Mouse (Mus musculus) small intestine, adult 2 months (tissue): ENCODE data around the gene Ccdc194. TPM values are rescaled to one million over a fixed set of nuclear protein-coding genes. Genes with fewer than 3 reads are reported as not detected.

Source experiments
- H3K27ac ChIP-seq: fragments of 200-500 bp; 2 replicates; pipeline ENCODE4 v1.5.1; 2012; ENCODE audit warnings: low read depth, low read length, control low read depth, inconsistent platforms; ENCODE audit not compliant: insufficient read depth
- H3K27me3 ChIP-seq: fragments of 200-500 bp; 2 replicates; pipeline ENCODE4 v1.6.1; 2012; ENCODE audit warnings: mild to moderate bottlenecking, moderate library complexity, low read length, inconsistent platforms; ENCODE audit not compliant: control insufficient read depth, insufficient read depth
- H3K36me3 ChIP-seq: fragments of 200-500 bp; 2 replicates; pipeline ENCODE4 v1.6.1; 2012; ENCODE audit warnings: mild to moderate bottlenecking, low read length, control low read depth, inconsistent platforms; ENCODE audit not compliant: control insufficient read depth, insufficient read depth
- H3K4me1 ChIP-seq: fragments of 200-500 bp; 2 replicates; pipeline ENCODE4 v1.6.1; 2012; ENCODE audit warnings: low read length, inconsistent platforms, mixed read lengths; ENCODE audit not compliant: control insufficient read depth, insufficient read depth, insufficient read length
- H3K4me3 ChIP-seq: fragments of 200-500 bp; 2 replicates; pipeline ENCODE4 v1.5.1; 2012; ENCODE audit warnings: low read depth, mild to moderate bottlenecking, control low read depth, inconsistent platforms, low read length, moderate library complexity
- CTCF ChIP-seq: fragments of 200-500 bp; IDR thresholded peaks from 2 replicates; pipeline ENCODE4 v1.5.1; 2012; ENCODE audit warnings: low read depth, mild to moderate bottlenecking, control low read depth, inconsistent platforms, low read length, moderate library complexity, mixed read lengths; ENCODE audit not compliant: insufficient replicate concordance, insufficient read length; ENCODE audit errors: extremely low read depth
- POLR2A ChIP-seq: fragments of 200-500 bp; IDR thresholded peaks from 2 replicates; pipeline ENCODE4 v1.6.1; 2012; ENCODE audit warnings: low read depth, mild to moderate bottlenecking, control low read depth, inconsistent platforms, low read length, moderate library complexity
- WGBS: fragments of 180-500 bp; shearing (Covaris S2); methylation state at CpG from one replicate; pipeline ENCODE4 v1.1.7; 2018; 5-methylcytosine and 5-hydroxymethylcytosine counted together
- polyA plus RNA-seq: library from polyadenylated mRNA; depleted of rRNA; stranded (reverse); fragments of >200 nt; gene quantifications from 2 replicates; pipeline ENCODE4 v1.2.3, GENCODE M21; 2012

The Ccdc194 gene
- polyA plus RNA-seq, 1 experiment: not detected

- Histone ChIP-seq H3K4me3 (peak overlapping the region; percentile 79), H3K4me1 (peaks cover 10% of the 10 kb centered on the region), H3K27me3 (no peaks in the 10 kb centered on the region), H3K36me3 (no peaks in the 10 kb centered on the region), H3K27ac (peak overlapping the region; percentile 84)
- no peak for TF ChIP-seq CTCF
- TF ChIP-seq POLR2A: 0 out of 2 replicates have a peak, but pooled peaks have one; percentile 6
- WGBS: 1% methylated on average over 51 of the region's 51 CpGs
Observed at GRCm38 (mm10) chr8:71569366-71570290, 44.1 kb upstream of the Ccdc194 start.

DNA sequence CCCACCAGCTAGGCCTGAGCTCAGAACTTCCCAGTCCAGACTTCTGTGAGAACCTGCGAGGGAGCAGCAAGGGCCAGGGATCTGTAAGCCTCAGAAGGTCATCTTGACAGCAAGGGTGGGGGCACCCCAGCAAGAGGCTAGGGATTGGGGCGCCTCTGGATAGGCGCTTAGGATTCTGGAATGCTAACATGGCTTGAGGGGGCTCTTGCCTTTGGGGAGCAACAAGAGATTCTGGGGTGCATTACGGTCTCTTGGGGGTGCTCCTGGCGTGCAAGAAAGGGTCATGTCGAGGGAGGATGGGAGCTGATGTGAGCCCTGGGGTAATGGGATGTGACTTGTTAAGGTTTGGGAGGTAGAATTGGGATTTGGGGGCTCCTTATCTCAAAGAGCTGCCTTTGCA lies 43.4 kb upstream of the Ccdc194 start:
- 29% methylated on average over 6 of the region's 6 CpGs for WGBS
- Histone ChIP-seq H3K4me3 (peak overlapping the region; percentile 79), H3K4me1 (peaks cover 10% of the 10 kb centered on the region), H3K36me3 (no peaks in the 10 kb centered on the region), H3K27me3 (no peaks in the 10 kb centered on the region), H3K27ac (no peak overlapping the region)
- no peak for TF ChIP-seq CTCF
- no peak for TF ChIP-seq POLR2A

GRCm38 (mm10) chr8:71568387-71568937 lies 43.0 kb upstream of the Ccdc194 start, which contains the start of gene Slc27a1:
TSS of gene Slc27a1 (plus strand) at chr8:71568882.
- peaks cover 10% of the 10 kb centered on the region for H3K4me1 ChIP-seq
- no peak for TF ChIP-seq POLR2A
- no peak for TF ChIP-seq CTCF
- peak within 1 kb of the TSS; percentile 79 for H3K4me3 ChIP-seq
- H3K36me3 ChIP-seq: no peaks in the 10 kb centered on the region
- H3K27me3 ChIP-seq: no peaks in the 10 kb centered on the region
- WGBS: 13% methylated on average over 13 of the region's 13 CpGs
- H3K27ac ChIP-seq: peak within 1 kb of the TSS; percentile 55

- Histone ChIP-seq H3K36me3 (no peaks in the 10 kb centered on the region), H3K27me3 (no peaks in the 10 kb centered on the region), H3K4me1 (peaks cover 12% of the 10 kb centered on the region), H3K27ac (no peak overlapping the region), H3K4me3 (no peak overlapping the region)
- TF ChIP-seq POLR2A: no peak
- no peak for TF ChIP-seq CTCF
- WGBS: 75% methylated on average over 7 of the region's 7 CpGs
Observed at GRCm38 (mm10) chr8:71567587-71567986, 42.1 kb upstream of the Ccdc194 start.

GRCm38 (mm10) chr8:71566501-71566900 lies 41.0 kb upstream of the Ccdc194 start, which contains the start of gene Nxnl1:
TSS of gene Nxnl1 (minus strand) at chr8:71566601.
- 0 out of 2 replicates have a peak, but pooled peaks cover 4% of the 10 kb centered on the region for H3K27me3 ChIP-seq
- H3K27ac ChIP-seq: no peak within 1 kb of the TSS
- no peak for TF ChIP-seq POLR2A
- TF ChIP-seq CTCF: no peak
- no peak within 1 kb of the TSS for H3K4me3 ChIP-seq
- H3K4me1 ChIP-seq: peaks cover 13% of the 10 kb centered on the region
- 97% methylated on average over 3 of the region's 3 CpGs for WGBS
- H3K36me3 ChIP-seq: no peaks in the 10 kb centered on the region

- Histone ChIP-seq H3K4me1 (peaks cover 13% of the 10 kb centered on the region), H3K27me3 (0 out of 2 replicates have a peak, but pooled peaks cover 4% of the 10 kb centered on the region), H3K36me3 (no peaks in the 10 kb centered on the region), H3K4me3 (no peak overlapping the region), H3K27ac (no peak overlapping the region)
- WGBS: 89% methylated on average over 4 of the region's 4 CpGs
- TF ChIP-seq POLR2A: no peak
- TF ChIP-seq CTCF: peak; percentile 43; the same call in 1 of the 2 replicates
Observed at GRCm38 (mm10) chr8:71563992-71564391, 38.5 kb upstream of the Ccdc194 start.

DNA sequence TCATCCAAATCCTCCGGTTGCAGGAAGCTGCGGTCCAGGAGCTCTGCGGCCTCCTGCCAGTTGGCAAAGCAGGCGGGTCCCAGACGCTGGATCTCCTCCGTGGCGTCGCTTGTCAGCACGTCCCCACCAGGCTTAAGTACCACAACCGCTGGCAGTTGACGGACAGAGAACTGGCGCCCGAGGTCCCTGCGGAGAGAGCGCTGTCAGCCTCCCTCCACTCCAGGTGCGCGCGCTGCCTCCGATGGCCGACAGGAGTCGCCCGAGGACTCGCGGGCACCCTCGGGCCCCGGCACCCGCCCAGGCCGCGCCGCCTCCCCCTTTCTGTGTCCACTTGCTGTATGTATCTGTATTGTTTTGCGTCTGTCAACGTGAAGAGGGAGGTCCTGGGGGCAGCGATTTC lies 37.2 kb upstream of the Ccdc194 start:
- Histone ChIP-seq H3K27ac (no peak overlapping the region), H3K4me1 (peaks cover 13% of the 10 kb centered on the region), H3K36me3 (no peaks in the 10 kb centered on the region), H3K27me3 (peaks cover 16% of the 10 kb centered on the region; the same call in 1 of the 2 replicates), H3K4me3 (peak overlapping the region; percentile 31)
- 1% methylated on average over 33 of the region's 33 CpGs for WGBS
- TF ChIP-seq POLR2A (no peak), CTCF (peak; percentile 74)
